Mouse (Mus musculus): ENCODE results near the gene Rhot1.
"Not testable (repeated sequence)": the region's sequence is repeated elsewhere in the genome, so short reads cannot be mapped to it uniquely, and the experiment has no call there.

The Rhot1 gene

GRCm38 (mm10) chr11:80193827-80194226, 15.0 kb upstream of the Rhot1 start:
- DNase-seq (ENCODE audit: extremely low spot score, low spot score), result no peak

- DNase-seq (ENCODE audit: extremely low spot score, low spot score), result no peak
Measured at GRCm38 (mm10) chr11:80196351-80196750, 12.5 kb upstream of the Rhot1 start.

GRCm38 (mm10) chr11:80199316-80199715, 9.5 kb upstream of the Rhot1 start:
- no peak for DNase-seq (ENCODE audit: extremely low spot score, low spot score)

GRCm38 (mm10) chr11:80199773-80200172, 9.0 kb upstream of the Rhot1 start:
- no peak for DNase-seq (ENCODE audit: extremely low spot score, low spot score)

GRCm38 (mm10) chr11:80200326-80200725, 8.5 kb upstream of the Rhot1 start:
- no peak for DNase-seq (ENCODE audit: extremely low spot score, low spot score)

- no peak for DNase-seq (ENCODE audit: extremely low spot score, low spot score)
Measured at GRCm38 (mm10) chr11:80202296-80202695, 6.5 kb upstream of the Rhot1 start.

- no peak for DNase-seq (ENCODE audit: extremely low spot score, low spot score)
Measured at GRCm38 (mm10) chr11:80204037-80204436, 4.8 kb upstream of the Rhot1 start.

- no peak for DNase-seq (ENCODE audit: extremely low spot score, low spot score)
Measured at GRCm38 (mm10) chr11:80204941-80205340, 3.9 kb upstream of the Rhot1 start.

- DNase-seq (ENCODE audit: extremely low spot score, low spot score), result no peak
Measured at GRCm38 (mm10) chr11:80208465-80208859, 357 bp upstream of the Rhot1 start.

- no peak for DNase-seq (ENCODE audit: extremely low spot score, low spot score)
Measured at GRCm38 (mm10) chr11:80210321-80210720, 1.5 kb downstream of the Rhot1 start.

- DNase-seq (ENCODE audit: extremely low spot score, low spot score), result no peak
Measured at GRCm38 (mm10) chr11:80212282-80212681, 3.5 kb downstream of the Rhot1 start.

- DNase-seq (ENCODE audit: extremely low spot score, low spot score), result no peak
Measured at GRCm38 (mm10) chr11:80215291-80215690, 6.5 kb downstream of the Rhot1 start.

GRCm38 (mm10) chr11:80218657-80219293, 10.0 kb downstream of the Rhot1 start:
- DNase-seq (ENCODE audit: extremely low spot score, low spot score), result no peak

GRCm38 (mm10) chr11:80230066-80230465, 21.2 kb downstream of the Rhot1 start:
- DNase-seq (ENCODE audit: extremely low spot score, low spot score), result not testable (repeated sequence)

GRCm38 (mm10) chr11:80237278-80237677, 28.5 kb downstream of the Rhot1 start:
- no peak for DNase-seq (ENCODE audit: extremely low spot score, low spot score)

- no peak for DNase-seq (ENCODE audit: extremely low spot score, low spot score)
Measured at GRCm38 (mm10) chr11:80238306-80238705, 29.5 kb downstream of the Rhot1 start.

GRCm38 (mm10) chr11:80247026-80247425, 38.2 kb downstream of the Rhot1 start:
- DNase-seq (ENCODE audit: extremely low spot score, low spot score), result no peak

- DNase-seq (ENCODE audit: extremely low spot score, low spot score), result no peak
Measured at GRCm38 (mm10) chr11:80248531-80248930, 39.7 kb downstream of the Rhot1 start.

- DNase-seq (ENCODE audit: extremely low spot score, low spot score), result no peak
Measured at GRCm38 (mm10) chr11:80264137-80264536, 55.3 kb downstream of the Rhot1 start.

GRCm38 (mm10) chr11:80271096-80271495, 62.3 kb downstream of the Rhot1 start:
- DNase-seq (ENCODE audit: extremely low spot score, low spot score), result no peak

GRCm38 (mm10) chr11:80275011-80275410, 66.2 kb downstream of the Rhot1 start:
- DNase-seq (ENCODE audit: extremely low spot score, low spot score), result no peak

- no peak for DNase-seq (ENCODE audit: extremely low spot score, low spot score)
Measured at GRCm38 (mm10) chr11:80278054-80278453, 69.2 kb downstream of the Rhot1 start.

GRCm38 (mm10) chr11:80283786-80284185, 75.0 kb downstream of the Rhot1 start:
- no peak for DNase-seq (ENCODE audit: extremely low spot score, low spot score)

- DNase-seq (ENCODE audit: extremely low spot score, low spot score), result no peak
Measured at GRCm38 (mm10) chr11:80284641-80285040, 75.8 kb downstream of the Rhot1 start.

Measured in neural tube, embryonic 10.5 days (tissue).